ENCODE assay signal across 8 mouse cellular contexts in the genomic region with DNA sequence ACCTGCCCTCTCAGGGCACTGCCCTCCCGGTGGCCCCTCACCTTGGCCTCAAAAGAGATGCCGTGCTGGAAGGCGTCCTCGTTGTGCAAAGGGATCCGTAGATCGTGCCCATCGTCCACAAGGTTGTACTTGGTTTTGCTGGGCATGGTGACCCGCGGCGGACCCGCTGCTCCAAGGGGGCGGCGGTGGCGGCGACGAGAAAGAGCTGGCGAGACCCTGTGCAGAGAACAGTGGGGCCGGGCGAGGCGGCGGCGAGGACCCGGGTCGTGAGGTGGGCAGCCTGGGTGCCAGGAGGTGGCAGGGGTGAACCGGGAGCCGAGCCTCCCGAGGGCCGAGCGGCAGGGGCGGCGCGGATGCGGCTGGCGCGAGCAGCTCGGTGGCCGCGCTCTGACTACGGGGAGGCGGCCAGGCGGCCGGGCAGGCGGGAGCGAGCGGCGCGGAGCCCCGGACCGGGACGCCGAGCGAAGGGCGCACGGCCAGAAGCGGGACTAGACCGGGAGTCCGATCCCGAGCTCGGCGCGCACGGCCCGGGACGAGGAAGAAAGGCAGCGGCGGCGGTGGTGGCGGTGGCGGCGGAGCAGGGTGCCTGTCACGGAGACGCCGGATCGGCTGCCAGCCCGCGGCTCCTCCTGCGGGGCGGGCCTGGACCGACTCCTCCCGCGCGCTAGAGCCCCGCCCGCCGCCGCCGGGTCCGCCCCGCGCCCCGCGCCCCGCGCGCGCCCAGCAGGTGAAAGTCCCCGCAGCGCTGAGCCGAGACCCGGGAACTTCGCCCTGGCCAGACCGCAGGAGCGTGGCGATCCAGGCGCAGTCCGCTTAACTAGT. TPM values are rescaled to one million over a fixed set of nuclear protein-coding genes. Genes with fewer than 3 reads are reported as not detected.
DNase-seq lines count a peak whose midpoint lies in the region; ATAC-seq lines count a peak whose summit lies in the region.

Gene Nos1ap, minus strand, starts transcription at position 643 of the 822 bp plus-strand sequence.

- peaks cover 13% of the 10 kb centered on the region for H3K4me1 ChIP-seq in embryonic facial prominence, embryonic 12.5 days

- DNase-seq in adrenal gland, postnatal 36 days: peak; percentile 92 to 95
- peak; percentile 88 for DNase-seq in heart, adult 18-20 months
- DNase-seq in kidney, adult 18-20 months: peak; percentile 92
- DNase-seq in left cerebral cortex, postnatal 4 days: peak; percentile 76
- DNase-seq in mesoderm, embryonic 11.5 days (ENCODE audit: low read depth, low spot score): peak; percentile 43
- DNase-seq in right cerebral cortex, postnatal 25 days: peak; percentile 91
- peak; percentile 76 for DNase-seq in urinary bladder, postnatal 25 days (ENCODE audit: low spot score)

- peak within 1 kb of the TSS; percentile 82 for H3K9ac ChIP-seq in embryonic facial prominence, embryonic 12.5 days

- under 1% methylated on average over 83 of the region's 106 CpGs for WGBS in embryonic facial prominence, embryonic 12.5 days

- ATAC-seq in embryonic facial prominence, embryonic 12.5 days (ENCODE audit: insufficient number of reproducible peaks, insufficient read depth, low FRiP score, low TSS enrichment): peak; percentile 88

- intact Hi-C loops in left cerebral cortex, postnatal 4 days (cut with DNase I): loop anchor here (10.0 kb wide), 1 partner anchor 95 kb away; no protein-coding TSS in a partner anchor

- H3K27ac ChIP-seq in embryonic facial prominence, embryonic 12.5 days: no peak within 1 kb of the TSS

- no peaks in the 10 kb centered on the region for H3K9me3 ChIP-seq in embryonic facial prominence, embryonic 12.5 days

- no peaks in the 10 kb centered on the region; the same call in 1 of the 2 replicates for H3K36me3 ChIP-seq in embryonic facial prominence, embryonic 12.5 days

- peak within 1 kb of the TSS; percentile 96 for H3K4me2 ChIP-seq in embryonic facial prominence, embryonic 12.5 days (replicated peaks)

- H3K27me3 ChIP-seq in embryonic facial prominence, embryonic 12.5 days: 0 out of 2 replicates have a peak, but pooled peaks cover 5% of the 10 kb centered on the region

- peak within 1 kb of the TSS; percentile 76 for H3K4me3 ChIP-seq in embryonic facial prominence, embryonic 12.5 days

RNA-seq across cellular contexts. Expression of gene Nos1ap, which starts in this region (rescaled TPM):
- 10 to 100 TPM; 19.2 to 25.1 TPM for total RNA-seq in adrenal gland, postnatal 36 days (2021)
- 10.9 and 11.1 TPM in 2 replicates for polyA plus RNA-seq in embryonic facial prominence, embryonic 12.5 days (2016; fragmentation: Nextera tagmentation; extraction: Ambion mirVana)
- total RNA-seq in heart, adult 18-20 months (2021): 10 to 100 TPM; 17.4 to 23.6 TPM
- total RNA-seq in left cerebral cortex, postnatal 4 days (2021): 10 to 100 TPM; 41.0 to 46.4 TPM

Comparison
In these comparisons a context has a peak if more than half of its experiments do, and no peak if none do; other contexts are left out.
1. DNase-seq: peak in every context shown above with its lines; median percentile 94 in adrenal gland, postnatal 36 days; 92 in kidney, adult 18-20 months; 91 in right cerebral cortex, postnatal 25 days; 88 in heart, adult 18-20 months; 76 in left cerebral cortex, postnatal 4 days; 76 in urinary bladder, postnatal 25 days; 43 in mesoderm, embryonic 11.5 days.